In genomic region chr4:108934856-108935255, GRCm38 (mm10) we compare ENCODE assay signal across 29 mouse cellular contexts. TPM values are rescaled to one million over a fixed set of nuclear protein-coding genes. Genes with fewer than 3 reads are reported as not detected.
"Had no signal": no experiment of that assay in that cellular context is flagged by ENCODE, and none has a peak within 500 bp of the region (broad histone marks: within the 10 kb centered on the region; RNA-seq: fewer than 3 reads in every experiment).

No protein-coding gene starts in this region.

- H3K9ac ChIP-seq: heart, embryonic 13.5 days; heart, embryonic 15.5 days; hindbrain, embryonic 12.5 days; hindbrain, embryonic 15.5 days; kidney, embryonic 15.5 days; limb, embryonic 12.5 days; liver, embryonic 13.5 days; liver, embryonic 15.5 days had no signal

- H3K4me1 ChIP-seq: heart, embryonic 13.5 days; kidney, embryonic 15.5 days; limb, embryonic 10.5 days; liver, embryonic 13.5 days; liver, embryonic 15.5 days had no signal

- H3K4me2 ChIP-seq: heart, embryonic 11.5 days; heart, embryonic 13.5 days; heart, embryonic 15.5 days; hindbrain, embryonic 12.5 days; hindbrain, embryonic 15.5 days; kidney, embryonic 15.5 days; limb, embryonic 12.5 days; liver, embryonic 11.5 days; liver, embryonic 13.5 days; liver, embryonic 15.5 days had no signal

- H3K36me3 ChIP-seq: heart, embryonic 13.5 days; heart, embryonic 15.5 days; hindbrain, embryonic 12.5 days; hindbrain, embryonic 15.5 days; kidney, embryonic 15.5 days; limb, embryonic 10.5 days; limb, embryonic 12.5 days; liver, embryonic 13.5 days; liver, embryonic 15.5 days had no signal

- ATAC-seq: hindbrain, postnatal 0 days; intestine, embryonic 16.5 days had no signal

- H3K27ac ChIP-seq: gastrocnemius, adult 2 months; heart, adult 2 months; heart, embryonic 13.5 days; heart, embryonic 15.5 days; hindbrain, embryonic 12.5 days; hindbrain, embryonic 15.5 days; hindbrain, postnatal 0 days; kidney, embryonic 15.5 days; kidney, postnatal 0 days; layer of hippocampus, adult 2 months; left cerebral cortex, adult 2 months; limb, embryonic 10.5 days; limb, embryonic 12.5 days; liver, embryonic 13.5 days; liver, embryonic 15.5 days had no signal

- DNase-seq: gastrocnemius, adult 2 months; gastrocnemius, postnatal 10 days; gastrocnemius, postnatal 25 days; heart, adult 2 months; heart, postnatal 14 days; heart, postnatal 36 days; kidney, adult 11 months; kidney, adult 2 months; kidney, adult 9 months; kidney, postnatal 14 days; kidney, postnatal 36 days; liver; liver, embryonic 13.5 days had no signal

- H3K9me3 ChIP-seq: heart, embryonic 13.5 days; heart, embryonic 15.5 days; hindbrain, embryonic 12.5 days; hindbrain, embryonic 15.5 days; kidney, embryonic 15.5 days; limb, embryonic 10.5 days; limb, embryonic 12.5 days; liver, embryonic 13.5 days; liver, embryonic 15.5 days had no signal

- H3K27me3 ChIP-seq: heart, embryonic 13.5 days; heart, embryonic 15.5 days; hindbrain, embryonic 12.5 days; hindbrain, embryonic 15.5 days; kidney, embryonic 15.5 days; limb, embryonic 12.5 days; liver, embryonic 13.5 days had no signal

- H3K4me3 ChIP-seq: gastrocnemius, adult 2 months; heart, adult 2 months; heart, embryonic 13.5 days; heart, embryonic 15.5 days; hindbrain, embryonic 12.5 days; hindbrain, embryonic 15.5 days; kidney, embryonic 15.5 days; layer of hippocampus, adult 2 months; left cerebral cortex, adult 2 months; limb, embryonic 10.5 days; limb, embryonic 12.5 days; liver, embryonic 13.5 days; liver, embryonic 15.5 days had no signal

RNA-seq across cellular contexts. Expression of gene Rab3b, which starts 56.0 kb away (rescaled TPM):
- total RNA-seq: gastrocnemius, postnatal 25 days; hematopoietic stem cell, adult 5-6 weeks had no signal
